Mouse (Mus musculus): ENCODE data around the gene Olfr218.
"Not testable (repeated sequence)": the region's sequence is repeated elsewhere in the genome, so short reads cannot be mapped to it uniquely, and the experiment has no call there.

Olfr218 gene

DNA sequence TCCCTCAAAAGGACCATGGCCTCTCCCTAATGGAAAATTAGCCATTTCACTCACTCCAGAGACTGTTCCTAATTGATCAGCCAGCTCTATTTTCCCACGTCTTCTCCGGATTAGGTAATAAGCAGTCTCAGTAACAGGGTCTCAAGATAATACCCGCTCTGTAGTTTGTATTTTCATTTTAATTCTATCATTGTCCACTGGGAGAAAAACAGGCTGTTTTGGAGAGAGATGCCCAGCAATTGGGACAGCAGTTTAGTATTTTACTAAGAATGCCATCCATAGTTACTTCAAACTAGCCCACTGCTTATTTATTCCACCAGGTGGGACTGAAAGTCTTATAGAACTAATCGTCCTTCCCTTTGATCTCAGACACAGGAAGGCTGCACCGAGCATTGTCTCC, at the start of gene Olfr218:
Gene Olfr218, plus strand, starts transcription at position 301 of the 400 bp plus-strand sequence.
- no peak for ATAC-seq (ENCODE audit: low TSS enrichment)

DNA sequence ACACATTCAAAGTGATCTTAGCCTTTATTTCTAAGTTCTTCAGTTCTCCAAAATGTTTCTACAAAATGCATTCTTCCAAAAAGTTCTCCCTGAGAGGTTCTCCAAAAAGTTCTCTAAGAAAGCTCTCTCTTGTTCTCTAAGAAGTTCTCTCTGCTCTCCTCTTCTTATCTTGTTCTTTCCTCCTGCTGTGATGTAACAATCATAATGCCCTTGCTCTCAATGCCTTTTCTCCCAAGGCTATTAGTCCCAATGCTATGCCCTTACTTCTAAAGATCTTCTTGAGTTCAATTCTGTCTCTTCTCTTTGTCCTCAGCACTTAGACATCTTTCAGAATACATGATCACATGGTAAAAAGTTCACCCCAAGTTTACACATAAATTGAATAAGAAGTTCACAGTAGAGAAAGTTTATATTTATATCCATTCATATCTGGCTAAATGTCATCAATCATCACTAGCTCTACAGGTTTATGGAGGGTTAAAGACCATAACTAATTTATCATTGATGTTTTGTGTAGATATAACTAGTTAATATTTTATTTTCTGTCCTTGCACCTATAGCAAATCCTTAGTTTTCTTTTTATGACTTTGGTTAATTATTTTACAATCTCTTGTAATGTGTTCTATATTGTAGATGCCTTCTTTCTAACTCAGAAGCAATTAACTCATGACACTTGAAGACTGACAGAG, 23.3 kb upstream of the Olfr218 start:
- ATAC-seq (ENCODE audit: low TSS enrichment) = no peak

DNA sequence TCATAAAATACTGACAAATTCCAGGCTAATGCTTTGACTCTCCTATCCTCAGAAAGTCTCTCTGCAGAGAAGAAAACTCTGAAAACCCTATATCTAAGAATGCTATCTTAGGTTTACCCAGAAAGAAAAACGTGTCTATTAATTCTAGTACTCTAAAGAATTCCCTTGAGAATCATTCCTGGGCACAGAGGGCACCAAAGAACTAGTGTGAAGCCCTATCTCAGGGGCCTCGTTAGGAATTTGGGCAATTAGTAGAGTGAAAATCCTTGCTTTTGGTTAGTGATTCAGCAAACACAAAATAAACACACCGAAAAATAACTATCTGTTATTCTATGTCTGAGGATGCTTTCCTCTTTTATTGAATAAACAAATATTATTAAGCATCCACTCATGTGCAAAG, 7.1 kb upstream of the Olfr218 start, which contains the start of gene Olfr1406:
Gene Olfr1406, minus strand, starts transcription at position 101 of the 400 bp plus-strand sequence.
- no peak for ATAC-seq (ENCODE audit: low TSS enrichment)

DNA sequence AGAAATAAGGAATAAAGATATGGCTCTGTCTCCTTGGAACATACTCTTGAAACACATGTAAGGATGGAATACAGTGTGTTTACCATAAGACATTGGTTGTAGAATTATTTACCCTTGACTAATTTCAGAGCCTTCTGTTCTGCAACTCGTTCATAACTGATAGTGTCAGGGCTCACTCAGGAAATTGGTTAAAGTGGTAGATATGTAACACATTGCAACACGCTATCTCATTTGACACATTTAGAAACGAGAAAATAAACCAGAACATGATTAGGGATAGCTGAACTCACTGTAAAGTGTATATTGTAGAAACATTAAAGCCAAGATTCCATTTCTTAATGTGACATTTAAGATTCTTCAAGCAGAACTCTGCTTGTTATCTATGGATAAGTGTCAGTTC, 5.5 kb upstream of the Olfr218 start:
- ATAC-seq (ENCODE audit: low TSS enrichment) = no peak

DNA sequence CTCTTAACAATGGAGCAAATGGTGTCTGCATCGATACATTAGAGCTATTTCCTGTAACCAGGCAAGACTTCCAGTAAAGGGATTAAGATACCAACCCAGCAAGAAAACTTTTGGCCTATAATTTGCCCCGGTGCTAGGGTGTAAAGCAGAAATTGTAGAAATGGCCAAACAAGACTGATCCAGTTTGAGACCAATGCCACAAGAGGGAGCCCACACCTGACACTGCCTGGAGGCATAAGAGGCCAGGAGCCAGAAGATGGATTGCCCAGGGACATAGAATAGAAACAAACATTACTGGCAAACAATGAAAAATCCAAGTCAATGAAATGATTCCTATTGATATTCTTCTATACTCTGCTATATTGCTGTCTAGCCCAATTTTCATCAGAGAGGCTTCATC, 1.2 kb upstream of the Olfr218 start:
- no peak for ATAC-seq (ENCODE audit: low TSS enrichment)

DNA sequence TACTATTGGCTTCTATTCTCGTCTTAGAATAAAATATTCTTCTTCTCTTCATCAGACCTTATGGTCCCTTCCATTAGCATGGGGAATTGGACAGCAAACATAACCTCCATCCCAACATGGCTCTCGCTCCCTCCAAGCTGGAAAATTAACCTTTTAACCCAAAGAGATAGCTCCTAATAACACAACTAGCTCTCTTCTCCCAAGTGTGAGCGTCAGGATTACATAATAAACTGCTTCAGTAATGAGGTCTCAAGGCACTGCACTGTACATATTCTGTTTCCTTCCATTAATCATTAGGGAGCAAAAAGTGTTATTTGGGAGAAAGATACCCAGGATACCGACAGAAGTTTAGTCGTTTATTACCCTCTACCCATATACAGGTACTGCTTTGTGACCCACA, 14.5 kb downstream of the Olfr218 start, which contains the start of gene Olfr1404:
Gene Olfr1404, plus strand, starts transcription at position 301 of the 400 bp plus-strand sequence.
- ATAC-seq (ENCODE audit: low TSS enrichment) = no peak

DNA sequence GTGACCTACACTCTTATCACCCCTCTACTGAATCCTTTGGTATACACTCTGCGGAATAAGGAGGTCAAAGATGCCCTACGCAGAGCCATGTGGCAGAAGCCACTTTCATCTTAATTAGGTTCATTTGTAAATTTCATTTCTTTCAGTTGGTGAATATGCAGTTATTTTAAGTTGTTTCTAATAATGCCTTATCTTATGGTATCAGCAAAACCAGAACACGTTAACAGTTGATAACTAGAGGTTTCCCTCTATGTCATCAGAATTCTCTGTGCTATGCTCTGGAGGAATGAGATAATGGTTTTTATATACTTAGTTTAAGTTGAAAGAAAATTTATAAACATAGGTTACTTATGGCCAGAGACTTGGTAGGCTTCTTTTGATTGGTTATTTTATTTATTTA, 18.9 kb downstream of the Olfr218 start:
- no peak for ATAC-seq (ENCODE audit: low TSS enrichment)

DNA sequence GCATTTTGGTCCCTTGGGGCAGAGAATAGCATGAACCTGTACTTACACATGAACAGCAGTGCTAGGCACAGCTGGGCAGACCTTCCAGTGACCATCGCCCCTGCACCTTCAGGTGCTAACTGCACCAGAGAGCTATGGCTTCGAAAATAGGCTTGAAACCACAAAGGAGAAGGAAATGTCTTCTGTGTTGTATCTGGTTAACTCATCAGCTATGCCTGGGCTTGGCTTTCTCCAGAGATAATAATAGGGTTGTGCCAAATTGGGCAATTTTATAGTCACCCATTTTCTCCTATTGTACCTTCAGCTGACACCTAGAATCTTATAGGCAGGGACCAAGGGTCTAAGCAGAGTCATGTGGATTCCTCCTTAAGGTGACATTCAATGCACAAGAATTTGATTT, 29.5 kb downstream of the Olfr218 start, which contains the start of gene Fcer1a:
Gene Fcer1a, minus strand, starts transcription at position 134 of the 400 bp plus-strand sequence.
- ATAC-seq (ENCODE audit: low TSS enrichment) = no peak

DNA sequence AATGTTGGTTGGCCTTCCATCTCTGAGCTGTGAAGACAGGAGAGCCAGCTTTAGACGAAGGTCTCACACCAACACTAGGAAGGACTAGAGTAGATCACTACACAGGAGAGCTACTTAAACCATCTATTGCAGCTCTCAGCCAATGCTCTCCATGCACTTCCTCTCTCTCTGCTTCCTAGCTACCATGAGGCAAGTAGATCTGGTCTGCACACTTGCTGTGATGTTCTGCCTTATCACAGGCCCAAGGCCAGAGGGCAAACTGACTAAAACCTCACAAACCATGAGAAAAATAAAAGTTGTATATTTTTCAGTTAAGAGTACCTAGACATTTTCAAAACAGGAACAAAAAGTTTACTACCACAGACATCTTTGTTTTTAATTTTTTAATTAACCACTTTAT, 39.4 kb downstream of the Olfr218 start:
- ATAC-seq (ENCODE audit: low TSS enrichment) = not testable (repeated sequence)

DNA sequence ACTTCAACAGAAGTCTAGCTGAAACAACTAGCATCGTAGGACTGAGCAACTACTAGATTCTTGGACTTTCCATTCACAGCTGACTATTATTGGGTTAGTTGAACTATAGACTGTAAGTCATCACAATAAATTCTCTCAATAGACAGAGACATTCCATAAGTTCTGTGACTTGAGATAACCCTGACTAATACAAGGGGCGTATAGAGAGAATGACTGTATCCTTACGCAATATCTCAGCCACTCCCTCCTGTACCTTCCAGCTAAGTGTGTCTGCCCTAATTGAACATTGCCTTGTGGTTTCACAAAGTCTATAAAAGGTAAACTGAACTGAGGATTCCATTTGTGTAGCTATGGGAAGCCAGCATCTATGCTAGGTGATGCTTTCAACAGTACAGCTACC, 52.3 kb downstream of the Olfr218 start:
- ATAC-seq (ENCODE audit: low TSS enrichment) = no peak
